Mouse (Mus musculus): Measurements from ENCODE around the gene Vmn1r124. TPM values are rescaled to one million over a fixed set of nuclear protein-coding genes. Genes with fewer than 3 reads are reported as not detected.
"Not testable (repeated sequence)": the region's sequence is repeated elsewhere in the genome, so short reads cannot be mapped to it uniquely, and the experiment has no call there.

The Vmn1r124 gene
- polyA plus RNA-seq (2014; fragmentation: Nextera tagmentation; extraction: Ambion mirVana) = not detected in 2 replicates

DNA sequence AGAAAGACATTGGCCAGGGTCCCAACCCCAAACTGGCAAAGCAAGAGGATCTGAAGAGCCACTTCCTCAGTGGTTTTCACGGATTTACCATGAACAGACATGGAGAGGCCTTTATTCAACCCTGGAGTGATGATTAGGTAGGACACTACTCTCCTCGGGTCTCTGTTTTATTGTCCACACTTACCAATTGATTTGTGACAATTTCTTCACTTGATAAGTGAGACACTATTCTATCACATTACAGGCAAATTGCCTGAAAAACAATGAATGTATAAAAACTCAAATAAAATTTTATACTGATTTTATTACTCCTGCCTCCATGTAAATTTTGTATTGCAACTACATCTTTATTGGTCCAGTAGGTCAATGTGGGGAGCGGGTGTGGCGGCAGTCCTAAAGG is at the start of gene Vmn1r124:
Gene Vmn1r124 (minus strand): TSS at position 101 of the 400 bp plus-strand sequence.
- H3K9me3 ChIP-seq (ENCODE audit: control insufficient read depth, low read length); H3K4me1 ChIP-seq (replicated peaks; ENCODE audit: control insufficient read depth, insufficient read depth, low read length); H3K36me3 ChIP-seq (replicated peaks; ENCODE audit: control insufficient read depth, insufficient read depth); H3K9ac ChIP-seq; DNase-seq (ENCODE audit: low spot score); ATAC-seq (ENCODE audit: low FRiP score); H3K4me3 ChIP-seq (replicated peaks; ENCODE audit: low read length); H3K4me2 ChIP-seq (replicated peaks); H3K27ac ChIP-seq; H3K27me3 ChIP-seq (ENCODE audit: control insufficient read depth, insufficient read depth, low read length): not testable (repeated sequence)
- 71% methylated on average over 4 of the region's 4 CpGs for WGBS

DNA sequence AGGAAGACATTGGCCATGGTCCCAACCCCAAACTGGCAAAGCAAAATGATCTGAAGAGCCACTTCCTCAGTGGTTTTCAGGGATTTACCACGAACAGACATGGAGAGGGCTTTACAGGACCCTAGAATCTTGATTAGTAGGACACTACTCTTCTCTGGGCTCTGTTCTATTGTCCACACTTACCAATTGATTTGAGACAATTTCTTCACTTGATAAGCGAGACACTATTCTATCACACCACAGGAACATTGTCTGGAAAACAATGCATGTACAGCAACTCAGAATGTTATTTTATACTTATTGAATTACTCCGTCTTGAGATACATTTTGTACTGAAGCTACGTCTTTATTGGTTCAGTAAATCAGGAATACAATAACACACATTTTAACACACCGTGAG is 41.0 kb upstream of the Vmn1r124 start, which contains the start of gene Vmn1r126:
Gene Vmn1r126 (minus strand): TSS at position 101 of the 400 bp plus-strand sequence.
- WGBS = no CpG with 5 or more reads among the region's 5 CpGs
- not testable (repeated sequence) for H3K9me3 ChIP-seq (ENCODE audit: control insufficient read depth, low read length); H3K27ac ChIP-seq; H3K4me2 ChIP-seq (replicated peaks); H3K9ac ChIP-seq; H3K27me3 ChIP-seq (ENCODE audit: control insufficient read depth, insufficient read depth, low read length); H3K4me1 ChIP-seq (replicated peaks; ENCODE audit: control insufficient read depth, insufficient read depth, low read length); ATAC-seq (ENCODE audit: low FRiP score); H3K4me3 ChIP-seq (replicated peaks; ENCODE audit: low read length); DNase-seq (ENCODE audit: low spot score); H3K36me3 ChIP-seq (replicated peaks; ENCODE audit: control insufficient read depth, insufficient read depth)

DNA sequence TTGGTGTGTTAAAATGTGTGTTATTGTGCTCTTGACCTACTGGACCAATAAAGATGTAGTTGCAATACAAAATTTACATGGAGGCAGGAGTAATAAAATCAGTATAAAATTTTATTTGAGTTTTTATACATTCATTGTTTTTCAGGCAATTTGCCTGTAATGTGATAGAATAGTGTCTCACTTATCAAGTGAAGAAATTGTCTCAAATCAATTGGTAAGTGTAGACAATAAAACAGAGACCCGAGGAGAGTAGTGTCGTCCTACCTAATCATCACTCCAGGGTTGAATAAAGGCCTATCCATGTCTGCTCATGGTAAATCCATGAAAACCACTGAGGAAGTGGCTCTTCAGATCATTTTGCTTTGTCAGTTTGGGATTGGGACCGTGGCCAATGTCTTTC is 11.5 kb upstream of the Vmn1r124 start, which contains the start of gene Vmn1r125:
Gene Vmn1r125 (plus strand): TSS at position 301 of the 400 bp plus-strand sequence.
- not testable (repeated sequence) for ATAC-seq (ENCODE audit: low FRiP score); H3K9me3 ChIP-seq (ENCODE audit: control insufficient read depth, low read length); H3K27me3 ChIP-seq (ENCODE audit: control insufficient read depth, insufficient read depth, low read length); H3K4me3 ChIP-seq (replicated peaks; ENCODE audit: low read length); DNase-seq (ENCODE audit: low spot score); H3K4me2 ChIP-seq (replicated peaks); H3K9ac ChIP-seq; H3K4me1 ChIP-seq (replicated peaks; ENCODE audit: control insufficient read depth, insufficient read depth, low read length); H3K36me3 ChIP-seq (replicated peaks; ENCODE audit: control insufficient read depth, insufficient read depth); H3K27ac ChIP-seq
- WGBS = 71% methylated on average over 3 of the region's 3 CpGs

Other genes with a start within 250 kb of the Vmn1r124 start
- gene Vmn1r119, start 248.2 kb downstream of the Vmn1r124 start, polyA plus RNA-seq (2014; fragmentation: Nextera tagmentation; extraction: Ambion mirVana) = not detected in 2 replicates
- gene Vmn1r120, start 206.8 kb downstream of the Vmn1r124 start, polyA plus RNA-seq (2014; fragmentation: Nextera tagmentation; extraction: Ambion mirVana) = not detected in 2 replicates
- gene Vmn1r121, start 162.1 kb downstream of the Vmn1r124 start, polyA plus RNA-seq (2014; fragmentation: Nextera tagmentation; extraction: Ambion mirVana) = not detected in 2 replicates
- gene Vmn1r122, start 126.5 kb downstream of the Vmn1r124 start, polyA plus RNA-seq (2014; fragmentation: Nextera tagmentation; extraction: Ambion mirVana) = not detected in 2 replicates
- not detected in 2 replicates for gene Vmn1r123, start 98.4 kb downstream of the Vmn1r124 start, polyA plus RNA-seq (2014; fragmentation: Nextera tagmentation; extraction: Ambion mirVana)
- not detected in 2 replicates for gene Gm5157, start 70.2 kb downstream of the Vmn1r124 start, polyA plus RNA-seq (2014; fragmentation: Nextera tagmentation; extraction: Ambion mirVana)
- not detected in 2 replicates for gene Vmn1r125, start 11.6 kb upstream of the Vmn1r124 start, polyA plus RNA-seq (2014; fragmentation: Nextera tagmentation; extraction: Ambion mirVana)
- gene Vmn1r126, start 40.9 kb upstream of the Vmn1r124 start, polyA plus RNA-seq (2014; fragmentation: Nextera tagmentation; extraction: Ambion mirVana) = not detected in 2 replicates
- gene Vmn1r127, start 59.2 kb upstream of the Vmn1r124 start, polyA plus RNA-seq (2014; fragmentation: Nextera tagmentation; extraction: Ambion mirVana) = not detected in 2 replicates
- gene Vmn1r128, start 88.8 kb upstream of the Vmn1r124 start, polyA plus RNA-seq (2014; fragmentation: Nextera tagmentation; extraction: Ambion mirVana) = not detected in 2 replicates
- gene Vmn1r129, start 100.7 kb upstream of the Vmn1r124 start, polyA plus RNA-seq (2014; fragmentation: Nextera tagmentation; extraction: Ambion mirVana) = not detected in 2 replicates
- gene Gm6882, start 172.1 kb upstream of the Vmn1r124 start, polyA plus RNA-seq (2014; fragmentation: Nextera tagmentation; extraction: Ambion mirVana) = not detected in 2 replicates

Data from hindbrain, embryonic 14.5 days (tissue).